Mouse (Mus musculus) gastrocnemius, postnatal 4 days (tissue): ENCODE results near the gene Spred3. TPM values are rescaled to one million over a fixed set of nuclear protein-coding genes. Genes with fewer than 3 reads are reported as not detected.
"Not testable (repeated sequence)": the region's sequence is repeated elsewhere in the genome, so short reads cannot be mapped to it uniquely, and the experiment has no call there.

Experiments
- DNase-seq, 2 experiments: peaks; one replicate each; pipeline ENCODE4 v3.0.0; 2021 to 2022; ENCODE audit warnings: low spot score in 2 of 2, mixed read lengths in 2 of 2
- total RNA-seq, 2 experiments: library from RNA; stranded (reverse); gene quantifications; 2 replicates each; pipeline ENCODE4 v1.2.3; 2021

Spred3 gene
- total RNA-seq, 2 experiments from 2014 or later = 2.9 to 3.3 TPM

DNA sequence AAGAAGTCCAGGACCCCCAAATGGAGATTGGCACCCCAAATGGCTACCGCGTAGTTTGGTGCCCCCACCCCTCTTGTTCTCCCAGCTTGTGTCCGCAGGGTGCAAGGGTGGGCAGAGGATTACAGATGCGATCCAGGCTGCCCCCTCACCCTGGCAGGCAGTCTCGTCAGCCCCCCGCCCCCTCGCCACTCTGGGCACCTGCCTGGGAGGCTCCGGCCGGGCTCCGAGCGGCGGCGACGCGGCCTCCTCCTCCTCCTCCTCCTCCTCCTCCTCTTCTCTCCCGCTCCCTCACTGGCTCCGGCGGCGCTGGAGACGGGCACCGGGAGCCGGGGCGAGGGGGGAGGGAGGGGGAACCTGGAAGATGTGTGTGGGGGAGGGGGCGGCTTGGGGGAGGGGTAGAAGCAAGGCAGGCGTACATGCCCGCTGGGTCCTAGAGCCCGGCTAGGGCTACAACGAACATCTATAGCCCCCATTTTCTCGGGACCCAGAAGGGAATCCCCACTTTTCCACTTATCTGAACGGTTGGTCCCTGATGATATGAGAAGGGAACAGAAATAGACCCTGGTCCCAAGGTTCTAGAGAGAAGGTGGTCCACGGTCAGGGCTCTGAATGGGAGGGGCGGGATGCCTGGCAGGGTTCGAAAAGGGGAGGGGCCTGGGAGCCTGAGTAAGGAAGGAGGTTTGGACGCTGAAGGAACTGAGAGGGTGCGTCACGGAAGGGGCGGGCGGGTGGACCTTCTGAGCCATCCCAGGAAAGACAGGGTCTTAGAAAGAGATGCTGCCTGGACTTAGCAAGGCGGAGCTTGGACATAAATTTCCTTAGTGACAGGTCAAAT is 763 bp downstream of the Spred3 start:
- DNase-seq = peak; percentile 65 to 79

DNA sequence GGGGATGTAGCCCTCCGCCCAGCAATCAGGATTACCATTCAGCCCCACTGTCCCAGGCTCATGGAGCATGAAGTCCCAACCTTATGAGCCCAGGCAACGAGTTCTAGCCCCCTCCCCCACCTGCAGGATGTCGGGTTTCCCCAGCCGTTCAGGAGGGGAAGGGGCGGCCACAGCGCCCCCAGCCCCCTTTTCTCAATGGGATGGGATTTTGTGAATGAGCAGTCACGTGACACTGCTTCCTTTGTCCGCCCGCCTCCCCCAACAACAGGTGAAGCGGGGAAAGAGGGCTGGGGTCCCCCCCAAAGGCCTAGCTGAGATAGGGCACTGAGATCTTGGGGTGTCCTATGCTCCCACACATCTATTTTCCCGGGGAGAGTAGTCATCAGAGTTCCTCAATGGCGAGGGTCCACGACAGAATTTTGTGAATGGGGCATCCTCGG is 1.4 kb downstream of the Spred3 start:
- no peak for DNase-seq

DNA sequence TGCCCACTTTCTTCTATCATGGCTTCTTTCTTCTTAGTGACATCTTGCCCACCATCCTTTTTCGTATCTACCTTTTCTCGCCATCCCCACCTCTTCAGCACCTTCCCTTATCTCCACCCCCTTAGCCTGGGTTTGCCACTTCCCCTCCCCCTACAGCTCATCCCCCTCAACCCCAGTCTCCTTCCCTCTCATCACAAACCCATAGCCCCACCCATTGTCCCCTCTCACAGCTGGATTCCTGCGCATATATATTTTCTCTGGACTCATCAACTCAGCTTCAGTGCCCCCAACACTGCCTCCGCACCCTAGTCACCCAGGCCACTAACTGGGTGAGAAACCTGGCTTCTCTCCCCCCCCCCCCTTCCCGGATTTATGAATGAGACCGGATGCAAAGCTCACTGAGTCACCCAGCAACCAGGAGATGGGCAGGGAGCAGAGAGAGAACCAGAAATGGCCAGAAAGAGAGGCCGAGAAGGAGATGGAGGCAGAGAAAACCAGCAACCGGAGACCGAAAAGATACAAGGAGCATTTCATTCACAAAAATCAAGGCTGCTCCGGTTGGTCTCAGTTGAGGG is 2.0 kb downstream of the Spred3 start:
- no peak for DNase-seq

DNA sequence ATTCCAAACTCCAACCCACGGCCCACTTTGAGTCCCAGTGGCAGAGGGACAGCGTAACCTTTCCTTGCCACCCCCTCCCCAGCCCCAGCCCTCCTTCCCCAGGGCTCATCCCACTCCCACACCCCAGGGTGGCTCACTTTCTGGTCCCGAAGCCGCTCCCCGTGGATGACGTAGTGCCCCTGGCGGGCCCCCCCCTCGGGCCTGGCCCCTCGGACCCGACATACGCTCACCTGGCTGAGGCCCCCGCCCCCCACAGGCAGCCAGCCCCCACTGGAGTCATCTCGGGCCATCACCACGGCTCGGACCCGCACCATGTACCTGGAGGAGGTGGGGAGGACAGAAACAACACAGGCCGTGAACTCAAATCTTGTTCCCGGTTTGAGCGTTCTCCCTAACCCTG is 2.6 kb downstream of the Spred3 start:
- no peak for DNase-seq

DNA sequence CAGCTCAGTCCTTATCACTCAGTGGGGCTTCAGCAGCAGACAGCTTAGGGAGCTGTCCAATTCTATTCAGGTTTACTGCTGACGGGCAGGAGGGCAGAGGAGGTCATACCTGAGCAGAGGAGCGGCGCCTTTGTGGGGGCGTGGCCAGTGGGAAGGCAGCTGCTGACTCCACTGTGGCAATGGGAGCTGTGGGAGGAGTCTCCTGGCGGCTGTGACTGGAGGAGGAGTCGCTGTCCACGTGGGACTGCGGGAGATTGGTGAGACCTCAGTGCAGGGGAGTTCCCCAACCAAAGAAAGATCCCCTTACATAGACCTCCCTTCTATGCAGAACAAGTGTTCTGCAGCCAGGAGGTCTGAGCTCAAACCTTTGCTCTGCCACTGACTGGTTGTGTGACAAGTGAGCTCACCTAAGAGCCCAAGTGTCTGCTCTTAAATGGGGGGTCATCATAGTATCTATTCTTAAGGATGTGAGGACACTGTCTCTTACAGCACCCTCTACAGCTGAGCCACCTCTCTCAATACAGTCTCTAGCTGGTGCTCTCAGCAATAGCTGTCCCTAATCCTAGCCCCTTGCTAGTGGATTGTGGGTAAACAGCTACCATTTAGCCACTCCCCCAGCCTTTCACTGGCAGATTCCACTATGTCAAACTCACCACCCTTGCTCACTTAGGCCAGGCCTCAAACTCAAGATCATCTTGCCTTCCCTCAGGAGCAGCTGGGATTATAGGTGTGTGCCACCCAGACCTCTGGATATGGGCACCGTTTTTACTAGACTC is 7.3 kb downstream of the Spred3 start:
- no peak for DNase-seq

- DNase-seq = no peak
Measured at GRCm38 (mm10) chr7:29162294-29162693, 7.9 kb downstream of the Spred3 start.

- DNase-seq = no peak
Measured at GRCm38 (mm10) chr7:29158264-29158663, 11.9 kb downstream of the Spred3 start.

- peak; percentile 60 to 82 for DNase-seq
Measured at GRCm38 (mm10) chr7:29155838-29156782, 14.1 kb downstream of the Spred3 start, which contains the start of gene Fam98c. Fam98c (minus strand) TSS chr7:29156234.

GRCm38 (mm10) chr7:29155196-29155837 is 14.9 kb downstream of the Spred3 start:
- peak; percentile 73 to 88 for DNase-seq

GRCm38 (mm10) chr7:29154018-29154720 is 16.0 kb downstream of the Spred3 start:
- DNase-seq = no peak

GRCm38 (mm10) chr7:29151486-29151885 is 18.7 kb downstream of the Spred3 start:
- DNase-seq = no peak

GRCm38 (mm10) chr7:29148771-29149170 is 21.4 kb downstream of the Spred3 start:
- DNase-seq = no peak

DNA sequence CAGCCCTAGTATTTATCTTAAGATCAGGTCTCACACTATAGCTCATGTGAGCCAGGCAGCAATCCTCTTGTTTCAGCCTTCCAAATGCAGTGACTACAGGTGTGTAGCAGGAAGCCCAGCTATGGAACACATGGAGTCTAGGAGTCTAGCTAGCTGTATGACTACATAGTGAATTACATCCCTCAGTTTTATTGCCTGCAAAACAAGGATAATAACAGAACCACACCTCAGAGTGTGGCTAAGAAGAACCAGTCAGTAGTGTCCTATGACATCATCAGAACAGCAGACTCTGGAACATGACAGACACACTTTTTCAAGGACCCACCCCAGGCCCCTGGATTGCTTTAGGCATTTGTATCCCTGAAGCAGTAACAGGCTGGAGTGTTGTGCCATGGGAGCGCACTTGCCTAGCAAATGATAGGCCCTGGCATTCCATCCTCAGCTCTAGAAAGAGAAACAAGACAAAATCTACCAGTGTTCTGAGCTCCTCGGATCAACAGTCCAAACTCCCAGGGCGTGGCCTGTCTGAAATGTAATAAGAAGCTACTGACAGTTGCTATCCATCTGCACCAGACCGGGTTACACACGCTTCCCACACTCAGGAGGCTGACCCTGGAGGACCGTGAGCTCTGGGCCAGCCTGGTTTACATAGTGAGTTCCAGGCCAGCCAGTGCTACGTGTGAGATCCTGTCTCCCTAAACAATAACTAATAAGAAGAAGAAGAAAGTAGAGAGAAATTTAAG is 23.4 kb downstream of the Spred3 start:
- DNase-seq = no peak

GRCm38 (mm10) chr7:29144006-29144405 is 26.2 kb downstream of the Spred3 start:
- no peak for DNase-seq

- DNase-seq = no peak
Measured at GRCm38 (mm10) chr7:29141416-29141815, 28.8 kb downstream of the Spred3 start.

DNA sequence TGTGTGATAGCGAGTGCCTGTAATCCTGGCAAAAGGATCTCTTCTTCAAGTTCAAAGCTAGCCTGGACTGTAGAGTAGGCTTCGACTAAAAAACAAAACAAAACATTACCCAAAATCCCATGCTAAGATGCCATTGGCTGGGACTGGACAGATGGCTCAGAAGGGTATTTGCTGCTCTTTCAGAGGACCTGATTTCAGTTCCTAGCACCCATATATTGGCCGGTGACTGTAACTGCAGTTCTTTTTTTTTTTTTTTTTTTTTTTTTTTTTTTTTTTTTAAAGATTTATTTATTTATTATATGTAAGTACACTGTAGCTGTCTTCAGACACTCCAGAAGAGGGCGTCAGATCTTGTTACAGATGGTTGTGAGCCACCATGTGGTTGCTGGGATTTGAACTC is 31.0 kb downstream of the Spred3 start:
- not testable (repeated sequence) for DNase-seq

DNA sequence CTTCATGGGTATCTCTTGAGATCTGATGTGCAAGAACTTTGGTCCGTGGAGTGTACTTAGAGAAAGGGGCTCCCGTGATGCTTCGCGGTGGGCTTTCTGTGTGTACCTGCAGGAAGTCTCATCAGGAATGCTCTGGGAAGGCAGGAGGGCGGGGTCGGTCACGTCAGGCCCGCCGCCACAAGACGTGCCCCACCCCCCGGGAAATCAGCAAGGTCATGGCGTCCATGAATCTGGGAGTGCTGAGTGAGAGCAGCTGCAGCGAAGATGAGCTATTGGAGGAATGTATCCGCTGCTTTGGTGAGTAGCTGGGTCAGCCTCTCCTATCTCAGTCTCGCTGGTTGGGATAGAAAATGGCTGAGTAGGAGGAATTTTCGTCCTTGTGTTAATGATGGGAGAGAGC is 32.8 kb downstream of the Spred3 start:
- no peak for DNase-seq

DNA sequence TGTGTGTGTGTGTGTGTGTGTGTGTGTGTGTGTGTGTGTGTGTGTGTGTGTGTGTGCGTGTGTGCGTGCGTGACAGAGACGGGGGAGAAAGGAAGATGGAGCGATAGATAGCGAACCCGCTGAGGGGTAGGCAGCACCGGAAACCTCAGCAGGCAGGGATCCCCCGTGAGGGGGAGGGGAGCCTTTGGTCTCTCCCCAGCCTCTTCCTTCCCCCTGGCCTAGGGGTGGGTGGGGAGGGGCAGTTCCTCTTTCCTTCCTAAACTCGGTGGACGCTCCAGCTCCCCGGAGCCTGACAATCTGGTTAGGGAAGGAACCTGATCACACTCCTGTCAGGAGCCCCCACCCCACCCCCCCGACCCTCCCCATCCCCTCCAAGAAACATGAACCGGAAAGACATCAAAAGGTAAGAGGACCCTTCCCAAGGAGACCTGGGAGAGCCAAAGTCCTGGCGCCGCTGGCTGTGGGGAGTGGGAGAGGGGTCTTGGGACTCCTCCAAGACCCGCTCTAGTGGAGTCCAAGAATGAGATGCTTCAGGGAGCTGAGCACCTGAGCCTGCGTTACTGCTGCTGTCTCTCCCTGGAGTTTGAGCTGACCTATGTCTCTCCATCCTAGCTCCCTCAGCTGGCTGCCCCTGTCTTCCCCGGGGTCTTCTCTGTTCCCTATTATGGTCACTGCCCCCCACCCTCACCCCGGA is 35.4 kb downstream of the Spred3 start, which contains the start of gene Rasgrp4:
Rasgrp4 (plus strand) TSS at position 159 of the 694 bp plus-strand sequence.
- no peak for DNase-seq
